Mouse (Mus musculus): ENCODE data around the gene Lexm.

GRCm38 (mm10) chr4:106542211-106542610, 74.8 kb downstream of the Lexm start:
- TF ChIP-seq POLR2A (IDR thresholded peaks at IDR 0.05; ENCODE audit: insufficient read depth, low read depth, low read length) (no peak), CTCF (IDR thresholded peaks at IDR 0.05) (no peak)
